Mouse (Mus musculus): ENCODE data around the gene Grid1.

The Grid1 gene

DNA sequence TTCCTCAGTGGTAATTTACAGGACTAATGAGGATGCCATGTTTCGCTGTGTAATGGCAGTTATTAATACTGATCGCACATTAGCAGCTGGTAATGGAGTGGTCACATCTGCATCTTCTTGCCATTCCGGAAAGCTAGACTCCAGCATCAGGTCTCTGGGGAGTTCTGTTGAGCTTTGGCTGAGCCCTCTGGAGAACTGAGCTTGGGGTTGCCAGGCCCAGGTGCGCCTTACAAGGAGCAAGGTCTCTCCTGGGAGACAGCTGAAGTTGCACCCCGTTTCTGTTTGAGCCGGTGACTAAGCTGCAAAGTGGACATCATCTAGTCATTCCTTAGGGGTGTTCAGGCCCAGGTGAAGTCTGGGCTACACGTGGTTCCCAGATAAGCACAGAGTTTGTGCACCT lies 186.8 kb downstream of the Grid1 start:
- DNase-seq (ENCODE audit: low spot score in 2 of 2), result no peak

DNA sequence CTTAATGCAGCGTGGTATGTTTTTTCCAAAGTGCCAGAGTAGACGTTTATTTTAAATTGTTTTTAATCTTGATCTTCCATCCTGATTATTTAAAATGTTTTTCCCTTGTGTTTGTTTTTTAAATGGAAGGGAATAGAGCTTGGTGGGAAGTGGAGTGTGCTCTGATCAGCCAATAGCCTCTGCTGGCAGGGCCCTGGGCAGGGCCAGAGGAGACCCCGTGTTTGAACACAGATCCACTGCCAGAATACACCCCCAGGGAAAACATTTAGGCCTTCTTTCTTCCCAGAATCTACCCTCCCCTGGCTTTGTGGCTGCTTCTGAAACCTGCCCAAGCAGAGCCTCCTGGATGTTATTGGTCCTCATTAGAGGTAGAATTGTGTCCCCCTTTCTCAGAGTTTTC lies 188.8 kb downstream of the Grid1 start:
- no peak for DNase-seq (ENCODE audit: low spot score in 2 of 2)

DNA sequence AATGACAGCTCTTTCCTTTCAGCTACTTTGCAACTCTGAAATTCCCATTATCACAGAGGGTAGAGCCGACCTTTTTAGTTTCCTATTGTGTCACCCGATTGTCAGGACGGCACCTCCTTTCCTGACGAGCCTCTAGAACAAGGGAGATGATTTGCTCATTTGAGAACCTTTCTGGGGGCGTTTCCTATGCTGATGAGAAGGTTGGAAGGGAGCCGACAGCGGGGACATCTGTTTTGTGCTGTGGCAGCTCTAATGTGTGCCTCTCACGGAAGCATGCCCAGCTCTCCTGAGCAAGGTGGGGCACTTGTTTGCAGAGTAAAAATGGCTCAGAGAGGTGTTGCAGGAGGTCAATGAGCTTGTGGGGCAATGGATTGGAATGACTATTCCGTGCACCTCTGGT lies 189.2 kb downstream of the Grid1 start:
- DNase-seq (ENCODE audit: low spot score in 2 of 2), result no peak

DNA sequence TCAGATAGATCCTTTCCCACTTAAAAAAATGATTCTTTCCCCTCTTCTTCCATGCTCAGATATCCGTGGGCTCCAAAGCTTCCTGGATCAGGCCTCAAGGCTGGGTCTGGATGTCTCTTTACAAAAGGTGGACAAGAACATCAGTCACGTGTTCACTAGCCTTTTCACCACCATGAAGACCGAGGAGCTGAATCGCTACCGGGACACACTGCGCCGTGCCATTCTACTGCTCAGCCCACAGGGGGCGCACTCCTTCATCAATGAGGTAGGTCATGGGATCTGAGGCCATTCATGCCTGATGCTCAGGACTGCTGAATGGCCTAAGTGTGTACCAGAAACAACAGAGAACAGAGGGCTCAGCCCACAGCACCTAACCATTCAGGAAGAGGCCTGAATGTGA lies 206.8 kb downstream of the Grid1 start:
- no peak for DNase-seq (ENCODE audit: low spot score in 2 of 2)

DNA sequence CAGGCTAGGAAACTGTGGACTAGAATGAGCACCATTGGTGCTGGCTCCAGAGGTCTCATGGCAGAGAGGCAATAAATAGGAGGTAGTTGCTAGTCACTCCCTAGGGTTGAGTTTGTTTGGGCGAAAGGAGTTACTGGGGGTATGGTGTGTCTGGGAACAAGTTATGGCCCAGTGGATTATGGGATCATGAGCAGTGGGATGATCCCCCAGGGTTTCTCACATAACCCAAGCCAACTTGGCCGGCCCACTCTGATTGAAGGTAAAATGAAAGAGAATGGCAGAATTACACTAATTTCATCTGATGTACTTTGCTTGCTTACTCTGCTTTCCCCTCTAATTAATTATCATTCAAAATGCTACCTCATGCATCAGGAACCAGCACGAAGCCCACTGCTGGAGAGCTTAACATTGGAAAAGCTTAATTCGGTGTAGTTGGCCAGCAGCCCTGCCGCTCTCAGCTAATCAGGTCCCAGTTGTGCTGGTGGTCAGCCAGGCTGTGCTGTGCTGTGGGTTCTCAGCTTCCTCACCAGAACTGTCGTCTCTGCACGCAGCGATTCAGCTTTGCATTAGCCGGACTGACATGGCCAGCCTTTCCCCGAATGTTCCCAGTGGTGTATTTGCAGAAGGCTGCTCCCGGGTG lies 207.7 kb downstream of the Grid1 start:
- peak; percentile 69 to 71 for DNase-seq (ENCODE audit: low spot score in 2 of 2)

DNA sequence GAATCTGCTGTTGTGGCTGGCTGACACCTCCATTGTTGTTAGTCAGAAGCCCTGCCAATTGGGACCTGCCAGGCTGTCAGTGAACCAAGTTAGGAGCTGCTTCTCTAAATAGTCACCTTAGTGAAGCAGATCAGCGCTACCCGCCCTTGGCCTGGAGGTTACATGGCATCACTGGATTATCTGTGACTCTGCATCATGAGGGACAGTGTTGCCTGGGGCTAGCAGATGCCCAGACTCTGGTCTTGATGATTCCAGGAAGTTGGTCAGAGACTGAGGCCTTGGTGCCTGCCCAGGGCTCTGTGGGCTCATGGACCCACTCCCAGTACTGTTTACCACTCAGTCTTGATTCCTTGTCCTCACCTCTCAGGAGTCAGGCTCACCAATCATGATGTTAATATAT lies 209.7 kb downstream of the Grid1 start:
- no peak for DNase-seq (ENCODE audit: low spot score in 2 of 2)

DNA sequence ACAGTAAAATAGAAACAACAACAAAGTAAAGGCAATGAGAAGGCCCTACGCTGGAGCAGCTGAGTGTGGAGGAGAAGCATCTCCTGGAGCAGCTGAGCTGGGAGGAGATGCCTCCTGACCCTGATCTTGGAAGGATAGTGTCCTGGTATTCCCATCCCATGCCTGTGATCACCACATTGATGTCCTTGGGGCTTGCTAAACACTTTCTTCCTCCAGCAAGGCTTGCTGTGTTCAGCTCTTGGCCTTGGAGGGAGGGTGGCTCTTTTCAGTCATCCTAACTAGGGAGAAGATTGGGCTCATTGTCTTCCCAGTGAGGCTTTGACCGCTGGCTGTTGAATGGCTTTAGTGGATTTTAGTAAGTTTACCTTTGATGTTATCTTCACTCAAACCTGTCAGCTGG lies 210.4 kb downstream of the Grid1 start:
- no peak for DNase-seq (ENCODE audit: low spot score in 2 of 2)

DNA sequence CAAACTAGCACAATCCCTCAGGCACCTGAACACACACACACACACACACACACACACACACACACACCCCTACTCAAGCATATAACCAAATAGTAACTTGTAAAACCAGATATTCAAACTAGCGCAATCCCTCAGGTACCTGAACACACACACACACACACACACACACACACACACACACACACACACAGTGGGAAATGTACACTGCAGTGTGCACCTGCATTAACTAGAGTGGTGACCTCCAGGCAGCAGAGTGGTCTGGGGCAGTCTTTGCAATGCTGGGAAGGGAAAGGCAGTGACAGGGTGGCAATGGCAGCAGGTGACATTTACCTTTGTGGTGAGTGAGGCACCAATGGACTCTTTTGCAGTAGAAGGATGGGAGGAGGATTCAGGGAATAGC lies 212.4 kb downstream of the Grid1 start:
- DNase-seq (ENCODE audit: low spot score in 2 of 2), result no peak

DNA sequence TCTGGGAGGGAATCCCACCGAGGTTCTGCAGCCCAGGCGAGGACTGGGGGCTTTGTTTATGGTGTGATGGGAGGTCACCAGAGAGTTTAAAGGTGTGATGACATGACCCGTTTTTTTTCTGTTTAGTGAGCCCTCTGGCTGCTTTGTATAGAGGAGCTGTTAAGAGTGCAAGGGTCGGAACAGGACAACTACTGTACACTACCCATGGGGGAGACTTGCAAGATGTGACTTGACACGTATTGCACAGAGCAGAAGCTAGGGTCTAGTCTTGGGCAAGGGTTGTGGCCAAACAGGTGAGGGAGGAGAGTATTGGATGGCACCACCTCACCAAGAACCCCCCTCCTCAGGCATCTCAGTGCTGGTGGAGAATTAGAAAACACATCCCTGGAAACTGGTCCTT lies 224.4 kb downstream of the Grid1 start:
- DNase-seq (ENCODE audit: low spot score in 2 of 2), result no peak

DNA sequence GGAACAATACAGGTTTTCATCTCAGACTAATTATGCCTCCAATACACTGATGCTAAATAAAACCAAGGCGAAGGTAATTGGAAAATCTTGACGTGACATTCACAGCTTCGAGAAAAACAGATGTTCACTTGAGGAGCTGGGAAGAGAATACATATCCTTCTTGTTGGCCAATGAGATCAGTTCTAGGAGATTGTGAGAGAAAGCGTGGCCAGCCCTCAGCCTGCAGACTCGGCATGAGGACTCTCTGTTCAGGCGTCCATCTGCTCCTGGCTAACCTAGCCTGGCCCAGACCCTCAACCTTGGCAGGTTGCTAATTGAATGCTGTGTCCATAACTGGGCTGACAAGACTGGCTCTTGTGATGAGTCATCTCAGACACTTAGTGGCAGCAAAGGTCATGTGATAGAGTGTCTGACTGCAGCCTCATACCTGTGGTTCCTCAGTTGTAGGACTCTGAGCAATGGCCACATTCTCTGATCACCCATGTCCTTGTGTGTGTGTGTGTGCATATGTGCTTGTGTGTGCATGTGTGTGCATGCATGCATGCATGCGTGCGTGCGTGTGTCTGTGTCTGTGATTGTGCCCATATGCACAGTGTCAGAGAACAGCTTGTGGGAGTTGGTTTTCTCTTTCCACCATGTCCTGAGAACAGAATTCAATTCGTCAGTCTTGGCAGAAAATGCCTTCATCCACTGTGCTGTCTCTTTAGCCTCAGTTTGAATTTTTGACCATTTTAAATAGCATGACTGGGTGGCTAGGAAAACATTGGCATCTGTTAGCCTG lies 225.2 kb downstream of the Grid1 start:
- DNase-seq (ENCODE audit: low spot score in 2 of 2), result peak in 1 of 2 experiments; percentile 60

DNA sequence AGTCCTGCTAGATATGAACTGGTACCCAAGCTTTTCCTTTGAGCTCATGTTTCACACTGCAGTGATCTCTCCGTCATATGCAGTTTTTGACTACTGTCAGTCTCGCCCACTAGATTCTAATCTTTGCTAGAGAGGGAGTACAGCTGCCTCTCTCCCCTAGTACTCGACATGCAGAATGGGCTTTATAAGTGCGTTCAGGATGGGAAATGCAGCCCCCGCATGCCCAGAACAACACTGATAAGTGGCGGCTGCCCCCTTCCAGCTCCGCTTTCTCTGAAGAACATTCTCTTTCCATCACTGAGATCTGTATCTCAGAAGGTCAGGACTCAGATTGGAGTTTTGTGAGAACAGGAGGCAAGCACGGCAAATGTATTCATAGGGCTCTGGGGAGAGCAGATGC lies 229.3 kb downstream of the Grid1 start:
- no peak for DNase-seq (ENCODE audit: low spot score in 2 of 2)

DNA sequence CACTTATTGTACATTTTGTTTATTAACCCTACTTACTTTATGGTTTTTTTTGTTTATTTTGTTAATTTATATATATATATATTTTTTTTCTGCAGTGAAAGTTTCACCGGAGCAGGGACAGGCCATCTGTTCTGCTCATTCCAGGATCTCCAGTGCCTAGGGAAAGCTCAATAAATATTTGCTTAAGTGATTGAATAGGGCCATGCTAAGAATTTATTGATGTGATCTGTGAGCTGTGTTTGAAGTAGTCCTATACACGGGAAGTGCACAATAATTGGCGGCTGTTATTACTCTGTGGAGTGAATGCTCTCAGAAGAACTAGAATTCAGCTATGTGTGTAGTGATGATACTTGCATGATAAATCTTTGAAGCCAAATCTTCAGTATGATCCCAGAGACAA lies 234.2 kb downstream of the Grid1 start:
- no peak for DNase-seq (ENCODE audit: low spot score in 2 of 2)

DNA sequence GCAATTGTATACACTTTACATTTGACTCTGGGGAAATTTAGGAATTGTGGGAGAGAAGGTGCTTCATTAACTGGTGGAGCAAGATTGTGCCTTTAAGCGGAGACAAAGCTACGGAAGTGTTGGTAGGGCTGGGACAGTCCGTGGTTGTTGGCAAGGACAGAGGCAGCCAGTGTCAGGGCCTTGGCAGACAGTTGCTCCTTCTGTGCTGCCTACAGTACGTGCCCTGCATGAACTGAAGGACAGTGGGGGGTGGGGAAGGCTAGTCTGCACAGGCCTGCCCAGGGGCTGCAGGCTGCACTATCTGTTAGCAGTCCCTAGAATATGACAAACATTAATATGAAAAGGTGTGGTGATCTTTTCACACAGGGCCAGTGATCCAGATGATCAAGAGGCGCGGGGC lies 254.7 kb downstream of the Grid1 start:
- DNase-seq (ENCODE audit: low spot score in 2 of 2), result peak; percentile 85 to 88

DNA sequence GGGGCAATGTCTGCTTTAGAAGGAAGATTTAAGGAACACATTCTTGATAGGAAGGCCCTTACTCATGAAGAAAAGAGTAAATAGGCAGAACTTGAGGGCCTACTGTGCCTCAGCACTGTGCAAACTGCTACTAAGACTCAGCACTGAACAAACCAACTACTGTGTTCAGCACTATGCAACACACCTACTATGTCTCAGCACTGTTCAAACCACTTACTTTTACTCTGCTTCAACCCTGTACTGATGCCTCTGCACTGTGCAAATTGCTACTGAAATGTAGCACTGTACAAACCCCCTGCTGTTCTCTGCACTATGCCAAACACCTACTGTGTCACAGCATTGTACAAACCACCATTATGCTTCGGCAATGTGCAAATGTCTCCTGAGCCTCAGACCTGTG lies 260.0 kb downstream of the Grid1 start:
- no peak for DNase-seq (ENCODE audit: low spot score in 2 of 2)

DNA sequence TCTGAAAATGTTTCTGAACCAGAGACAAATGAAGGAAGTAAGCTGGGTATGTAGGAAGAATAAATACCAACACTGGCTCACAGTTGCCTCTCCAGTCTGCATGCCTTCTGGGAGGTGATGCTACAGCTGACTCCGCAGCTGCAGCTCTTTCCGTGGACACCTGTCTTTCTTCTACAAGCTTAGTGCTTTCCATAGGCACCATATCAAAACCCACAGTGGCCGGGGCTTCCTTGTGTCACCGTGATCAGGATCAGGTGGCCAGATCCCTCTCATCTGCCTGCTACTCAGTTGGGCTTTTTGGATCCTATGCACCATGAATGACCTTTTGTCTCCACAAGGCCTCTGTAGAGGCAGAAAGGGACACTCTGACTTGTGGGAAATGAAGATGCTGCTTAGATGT lies 272.7 kb downstream of the Grid1 start:
- DNase-seq (ENCODE audit: low spot score in 2 of 2), result no peak

DNA sequence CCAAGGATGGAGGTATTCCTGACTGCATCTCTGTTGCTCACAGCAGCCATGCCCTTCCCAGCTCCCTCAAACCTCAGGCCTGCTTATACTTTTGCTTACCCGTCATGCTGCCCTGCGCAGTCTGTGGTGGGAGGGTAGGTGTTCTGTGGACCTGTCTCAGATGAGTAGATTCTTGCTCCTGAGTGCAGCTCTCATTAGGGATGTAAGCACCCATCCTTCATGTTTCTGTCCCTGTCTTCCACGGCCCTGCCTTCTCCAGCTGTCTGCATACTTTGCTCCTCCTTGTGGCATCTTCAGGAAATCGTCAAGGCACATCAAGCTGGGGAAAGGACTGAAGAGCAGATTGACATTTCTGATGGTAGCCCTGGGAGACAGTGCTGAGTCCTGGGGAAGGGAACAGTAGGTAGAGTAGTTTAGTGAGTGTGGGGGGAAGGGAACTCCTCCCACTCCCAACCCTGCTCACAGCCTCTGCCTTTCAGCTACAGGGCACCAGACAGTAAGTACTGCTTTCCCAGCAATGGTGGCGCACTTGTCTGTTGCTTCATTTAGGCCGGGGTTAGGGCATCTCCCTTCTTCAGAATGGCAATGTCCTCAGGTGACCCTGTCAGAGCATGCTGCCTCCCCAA lies 273.8 kb downstream of the Grid1 start:
- no peak for DNase-seq (ENCODE audit: low spot score in 2 of 2)

DNA sequence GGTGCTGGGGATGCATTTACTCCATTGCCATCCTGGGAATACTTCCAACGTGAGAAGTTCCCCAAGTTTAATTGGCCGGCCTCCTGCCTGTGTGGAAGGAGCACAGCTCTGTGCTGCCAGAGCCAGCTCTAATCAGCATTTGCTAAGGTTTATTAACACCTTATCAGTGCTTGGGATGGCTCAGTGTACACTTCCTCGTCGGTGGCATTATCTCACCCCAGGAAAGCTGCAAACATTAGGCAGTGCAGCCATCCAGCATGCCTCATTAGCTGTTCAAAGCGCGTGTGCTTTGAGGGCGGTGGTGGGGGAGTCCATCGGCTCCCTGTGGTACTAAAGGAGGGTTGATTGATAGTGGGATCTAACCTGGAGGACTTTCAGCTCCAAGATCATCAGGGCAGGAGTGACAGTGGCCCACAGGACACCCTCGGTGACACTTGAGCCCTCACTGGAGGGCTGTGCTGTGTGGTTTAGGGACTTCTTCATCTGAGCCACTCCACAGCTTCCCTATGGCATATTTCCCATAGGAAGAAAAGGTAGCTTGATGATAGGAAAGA lies 275.7 kb downstream of the Grid1 start:
- no peak for DNase-seq (ENCODE audit: low spot score in 2 of 2)

DNA sequence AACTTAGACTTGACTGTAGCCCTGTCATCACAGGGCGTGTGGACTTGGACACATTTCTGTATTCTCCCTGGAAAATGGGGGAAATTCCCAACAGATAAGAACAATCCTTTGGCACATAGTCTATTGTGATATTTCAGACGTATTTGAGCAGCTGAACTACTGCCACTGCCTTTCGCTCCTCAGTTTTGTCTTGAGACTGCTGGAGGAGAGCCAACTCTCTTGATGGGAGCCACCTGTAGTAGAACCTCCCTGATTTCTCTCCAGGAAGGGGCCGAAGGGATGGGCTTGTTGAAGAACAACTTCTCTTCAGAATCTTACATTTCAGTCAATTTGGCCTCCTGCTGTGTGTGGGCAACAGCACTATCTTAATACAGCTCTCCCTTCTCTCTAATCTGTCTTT lies 276.2 kb downstream of the Grid1 start:
- no peak for DNase-seq (ENCODE audit: low spot score in 2 of 2)

DNA sequence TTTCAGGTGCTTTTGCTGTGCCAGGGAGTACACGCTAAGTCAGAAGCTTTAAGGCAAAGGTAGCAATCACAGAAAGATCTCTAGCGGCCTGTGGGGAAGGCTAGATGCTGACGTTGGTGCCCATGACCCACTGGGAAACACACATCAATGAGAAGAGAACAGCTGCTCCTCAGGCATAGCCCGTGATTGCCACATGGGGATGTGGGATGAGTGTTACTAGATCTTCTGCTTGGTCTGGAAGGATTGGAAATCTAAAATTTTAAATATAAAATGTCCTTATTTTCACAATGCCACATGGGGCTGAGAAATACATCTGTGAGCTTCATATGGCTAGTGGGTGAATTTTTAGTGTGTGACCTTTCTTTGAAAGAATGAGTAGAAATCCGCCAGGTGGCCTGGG lies 277.3 kb downstream of the Grid1 start:
- peak in 1 of 2 experiments; percentile 56 for DNase-seq (ENCODE audit: low spot score in 2 of 2)

DNA sequence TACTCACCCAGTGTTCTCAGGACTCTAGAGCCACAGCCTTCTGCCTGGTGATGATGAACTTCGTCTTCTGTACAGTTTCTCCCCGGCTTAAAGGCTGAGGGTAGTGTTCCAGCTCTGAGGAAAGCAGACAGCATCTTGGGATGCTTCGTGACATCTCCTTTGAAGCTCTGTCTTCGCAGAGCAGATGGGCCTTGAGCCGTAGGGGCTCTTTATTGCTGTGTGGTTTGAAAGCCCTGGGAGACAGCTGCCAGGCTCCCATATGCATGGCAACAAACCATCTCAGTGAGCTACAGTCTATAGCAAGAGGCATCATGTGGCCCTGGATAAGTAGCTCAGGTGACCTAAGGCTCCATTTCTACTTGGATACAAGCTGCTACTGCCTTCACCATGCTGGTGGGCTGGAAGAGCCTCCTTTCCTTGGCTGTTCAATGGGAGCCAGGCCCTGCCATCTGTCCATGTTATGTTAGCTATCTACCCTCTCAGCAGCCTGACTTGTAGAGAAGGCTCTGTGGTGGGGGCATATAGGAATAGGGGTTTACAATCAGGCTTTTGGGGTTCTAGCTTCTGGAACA lies 283.8 kb downstream of the Grid1 start:
- peak in 1 of 2 experiments; percentile 42 for DNase-seq (ENCODE audit: low spot score in 2 of 2)

DNA sequence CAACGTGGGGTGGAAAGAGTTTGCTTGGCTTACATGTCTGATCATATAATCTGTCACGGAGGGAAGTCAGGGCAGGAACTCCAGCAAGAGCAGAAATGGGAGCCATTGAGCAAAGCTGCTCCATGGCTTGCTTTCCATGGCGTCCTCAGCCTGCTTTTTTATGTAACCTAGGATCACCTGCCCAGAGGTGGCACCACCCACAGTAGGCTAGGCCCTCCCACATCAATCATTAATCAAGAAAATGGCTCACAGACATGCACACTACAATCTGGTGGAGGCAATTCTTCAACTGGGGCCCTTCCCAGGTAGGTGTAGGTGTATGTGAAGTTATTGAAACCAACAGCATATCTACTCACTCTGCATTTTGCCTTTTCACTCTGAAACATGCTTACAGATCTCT lies 287.7 kb downstream of the Grid1 start:
- no peak for DNase-seq (ENCODE audit: low spot score in 2 of 2)

DNA sequence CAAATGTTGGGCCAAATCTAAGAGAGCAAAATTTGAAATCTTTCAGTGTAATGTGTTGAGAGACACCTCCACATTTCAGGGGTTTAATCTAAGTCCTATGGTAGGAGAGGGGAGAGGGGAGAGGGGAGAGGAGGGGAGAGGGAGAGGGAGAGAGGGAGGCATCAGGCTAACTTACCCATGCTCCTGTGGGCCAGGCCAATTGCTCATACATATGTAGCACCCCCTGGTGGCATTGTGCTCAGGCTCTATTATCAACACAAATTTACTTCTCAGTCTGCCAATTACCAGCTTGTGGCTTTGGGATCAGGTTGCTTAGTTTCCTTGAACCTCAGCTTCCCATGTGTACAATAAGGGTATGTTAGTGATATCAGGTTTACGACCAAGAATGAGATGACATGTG lies 291.0 kb downstream of the Grid1 start:
- DNase-seq (ENCODE audit: low spot score in 2 of 2), result no peak

All from right cerebral cortex, postnatal 10 days (tissue).